Mouse (Mus musculus) liver, embryonic 15.5 days (tissue): Measurements from ENCODE around the gene Zfp184. TPM values are rescaled to one million over a fixed set of nuclear protein-coding genes. Genes with fewer than 3 reads are reported as not detected.

Experiments
- ATAC-seq: fragments of 200-750 bp; cut with Nextera tagmentation; 2 replicates; pipeline ENCODE4 v1.8.0; 2017; ENCODE audit warnings: moderate number of reproducible peaks, mild to moderate bottlenecking, moderate library complexity; ENCODE audit not compliant: insufficient read depth
- H3K27ac ChIP-seq: fragments of 300-500 bp; sonication (generic); replicated peaks from 2 replicates; pipeline ENCODE4 v1.5.1; 2015; ENCODE audit warnings: mild to moderate bottlenecking, inconsistent platforms
- H3K27me3 ChIP-seq: fragments of 300-500 bp; sonication (generic); 2 replicates; pipeline ENCODE4 v1.6.1; 2015; ENCODE audit warnings: mild to moderate bottlenecking, inconsistent platforms
- H3K36me3 ChIP-seq: fragments of 300-500 bp; sonication (generic); replicated peaks from 2 replicates; pipeline ENCODE4 v1.6.1; 2015; ENCODE audit warnings: moderate library complexity, mild to moderate bottlenecking, inconsistent platforms
- H3K4me1 ChIP-seq: fragments of 300-500 bp; sonication (generic); replicated peaks from 2 replicates; pipeline ENCODE4 v1.6.1; 2015; ENCODE audit warnings: inconsistent platforms
- H3K4me2 ChIP-seq: fragments of 300-500 bp; sonication (generic); 2 replicates; pipeline ENCODE4 v1.6.1; 2015; ENCODE audit warnings: moderate library complexity, mild to moderate bottlenecking, inconsistent platforms
- H3K4me3 ChIP-seq: fragments of 300-500 bp; sonication (generic); replicated peaks from 2 replicates; pipeline ENCODE4 v1.5.1; 2015; ENCODE audit warnings: mild to moderate bottlenecking, inconsistent platforms
- H3K9ac ChIP-seq: fragments of 300-500 bp; sonication (generic); 2 replicates; pipeline ENCODE4 v1.6.1; 2015; ENCODE audit warnings: moderate library complexity, mild to moderate bottlenecking, inconsistent platforms
- H3K9me3 ChIP-seq: fragments of 300-500 bp; sonication (generic); replicated peaks from 2 replicates; pipeline ENCODE4 v1.6.1; 2016; ENCODE audit warnings: inconsistent platforms
- WGBS: fragments of 180-500 bp; shearing (Covaris S2); methylation state at CpG from one replicate; pipeline ENCODE4 v1.1.7; 2015; ENCODE audit warnings: mixed read lengths; ENCODE audit not compliant: insufficient replicate concordance; 5-methylcytosine and 5-hydroxymethylcytosine counted together
- polyA plus RNA-seq: library from polyadenylated mRNA; unstranded; fragments of >200 nt; fragmentation: Nextera tagmentation; extraction: Ambion mirVana; gene quantifications from 2 replicates; pipeline ENCODE4 v1.2.1, GENCODE M21; 2015

Zfp184 gene
- polyA plus RNA-seq, 1 experiment from 2014 or later: 0.71 TPM

GRCm38 (mm10) chr13:21993957-21994738, 49.3 kb downstream of the Zfp184 start:
- peaks cover 61% of the 10 kb centered on the region for H3K27me3 ChIP-seq
- H3K4me1 ChIP-seq: peaks cover 19% of the 10 kb centered on the region
- H3K9me3 ChIP-seq: no peaks in the 10 kb centered on the region; the same call in 1 of the 2 replicates
- H3K4me3 ChIP-seq: no peak overlapping the region; the same call in 1 of the 2 replicates
- ATAC-seq: no peak
- H3K9ac ChIP-seq: no peak overlapping the region
- WGBS: under 1% methylated on average over 22 of the region's 22 CpGs
- H3K27ac ChIP-seq: no peak overlapping the region
- H3K36me3 ChIP-seq: no peaks in the 10 kb centered on the region
- H3K4me2 ChIP-seq: peak overlapping the region; percentile 71

- Histone ChIP-seq H3K36me3 (no peaks in the 10 kb centered on the region), H3K4me2 (peak overlapping the region; percentile 71), H3K9ac (no peak overlapping the region), H3K9me3 (no peaks in the 10 kb centered on the region; the same call in 1 of the 2 replicates), H3K4me1 (peaks cover 19% of the 10 kb centered on the region), H3K27ac (no peak overlapping the region), H3K27me3 (peaks cover 69% of the 10 kb centered on the region), H3K4me3 (peak overlapping the region; percentile 52)
- 3% methylated on average over 8 of the region's 8 CpGs for WGBS
- no peak for ATAC-seq
These were observed 50.0 kb downstream of the Zfp184 start for GRCm38 (mm10) chr13:21994896-21995295.

- H3K27me3 ChIP-seq: peaks cover 74% of the 10 kb centered on the region
- peak overlapping the region; percentile 52 for H3K4me3 ChIP-seq
- ATAC-seq: no peak
- peak overlapping the region; percentile 71 for H3K4me2 ChIP-seq
- peaks cover 19% of the 10 kb centered on the region for H3K4me1 ChIP-seq
- H3K9ac ChIP-seq: no peak overlapping the region
- no peaks in the 10 kb centered on the region for H3K36me3 ChIP-seq
- H3K27ac ChIP-seq: no peak overlapping the region
- WGBS: under 1% methylated on average over 21 of the region's 21 CpGs
- H3K9me3 ChIP-seq: no peaks in the 10 kb centered on the region; the same call in 1 of the 2 replicates
These were observed 50.5 kb downstream of the Zfp184 start for GRCm38 (mm10) chr13:21995331-21995914.

GRCm38 (mm10) chr13:21996101-21996839, 51.4 kb downstream of the Zfp184 start:
- peaks cover 82% of the 10 kb centered on the region for H3K27me3 ChIP-seq

GRCm38 (mm10) chr13:21996840-21997185, 51.9 kb downstream of the Zfp184 start:
- Histone ChIP-seq H3K9me3 (no peaks in the 10 kb centered on the region), H3K27me3 (peaks cover 87% of the 10 kb centered on the region), H3K27ac (no peak overlapping the region), H3K4me1 (peaks cover 19% of the 10 kb centered on the region), H3K4me2 (peak overlapping the region; percentile 71), H3K4me3 (peak overlapping the region; percentile 44), H3K9ac (no peak overlapping the region), H3K36me3 (no peaks in the 10 kb centered on the region)
- no peak for ATAC-seq
- WGBS: 1% methylated on average over 13 of the region's 13 CpGs

More at GRCm38 (mm10) chr13:21996101-21996839, 51.4 kb downstream of the Zfp184 start:
- Histone ChIP-seq H3K9me3 (no peaks in the 10 kb centered on the region; the same call in 1 of the 2 replicates), H3K36me3 (no peaks in the 10 kb centered on the region), H3K9ac (no peak overlapping the region), H3K4me2 (peak overlapping the region; percentile 71), H3K27ac (no peak overlapping the region), H3K4me3 (peak overlapping the region; percentile 52), H3K4me1 (peaks cover 19% of the 10 kb centered on the region)
- no peak for ATAC-seq
- 1% methylated on average over 12 of the region's 12 CpGs for WGBS

GRCm38 (mm10) chr13:21997201-21997820, 52.4 kb downstream of the Zfp184 start:
- peak overlapping the region; percentile 71 for H3K4me2 ChIP-seq
- peak overlapping the region; percentile 44 for H3K4me3 ChIP-seq
- H3K9ac ChIP-seq: no peak overlapping the region
- WGBS: 2% methylated on average over 21 of the region's 21 CpGs
- no peaks in the 10 kb centered on the region for H3K9me3 ChIP-seq
- H3K27ac ChIP-seq: no peak overlapping the region
- no peak for ATAC-seq
- H3K36me3 ChIP-seq: no peaks in the 10 kb centered on the region
- peaks cover 92% of the 10 kb centered on the region for H3K27me3 ChIP-seq
- H3K4me1 ChIP-seq: peaks cover 19% of the 10 kb centered on the region

- H3K4me2 ChIP-seq: peak overlapping the region; percentile 71; the same call in 1 of the 2 replicates
- WGBS: 13% methylated on average over 4 of the region's 4 CpGs
- H3K27ac ChIP-seq: no peak overlapping the region
- ATAC-seq: no peak
- no peak overlapping the region for H3K4me3 ChIP-seq
- H3K9me3 ChIP-seq: no peaks in the 10 kb centered on the region
- no peaks in the 10 kb centered on the region for H3K36me3 ChIP-seq
- peaks cover 95% of the 10 kb centered on the region for H3K27me3 ChIP-seq
- H3K9ac ChIP-seq: no peak overlapping the region
- peaks cover 19% of the 10 kb centered on the region for H3K4me1 ChIP-seq
These were observed 52.9 kb downstream of the Zfp184 start for GRCm38 (mm10) chr13:21997821-21998220.

GRCm38 (mm10) chr13:21998412-21998811, 53.5 kb downstream of the Zfp184 start:
- H3K27me3 ChIP-seq: peaks cover 97% of the 10 kb centered on the region
- H3K36me3 ChIP-seq: no peaks in the 10 kb centered on the region
- H3K4me1 ChIP-seq: peaks cover 19% of the 10 kb centered on the region
- no peak for ATAC-seq
- WGBS: 30% methylated on average over 3 of the region's 3 CpGs
- H3K4me3 ChIP-seq: no peak overlapping the region
- H3K27ac ChIP-seq: no peak overlapping the region
- H3K9ac ChIP-seq: no peak overlapping the region
- H3K4me2 ChIP-seq: no peak overlapping the region
- H3K9me3 ChIP-seq: no peaks in the 10 kb centered on the region

- H3K4me2 ChIP-seq: no peak overlapping the region
- H3K36me3 ChIP-seq: no peaks in the 10 kb centered on the region
- H3K9ac ChIP-seq: no peak overlapping the region
- H3K9me3 ChIP-seq: no peaks in the 10 kb centered on the region
- H3K27me3 ChIP-seq: peaks cover 97% of the 10 kb centered on the region
- H3K27ac ChIP-seq: no peak overlapping the region
- ATAC-seq: no peak
- H3K4me3 ChIP-seq: no peak overlapping the region
- 56% methylated on average over 4 of the region's 4 CpGs for whole genome bisulfite sequencing
- peaks cover 19% of the 10 kb centered on the region for H3K4me1 ChIP-seq
These were observed 54.3 kb downstream of the Zfp184 start for GRCm38 (mm10) chr13:21999147-21999546.

- H3K9me3 ChIP-seq: no peaks in the 10 kb centered on the region
- H3K36me3 ChIP-seq: no peaks in the 10 kb centered on the region
- WGBS: 11% methylated on average over 2 of the region's 2 CpGs
- no peak overlapping the region for H3K27ac ChIP-seq
- H3K27me3 ChIP-seq: peaks cover 99% of the 10 kb centered on the region
- ATAC-seq: no peak
- no peak overlapping the region for H3K9ac ChIP-seq
- H3K4me2 ChIP-seq: peak overlapping the region; percentile 20; the same call in 1 of the 2 replicates
- peaks cover 22% of the 10 kb centered on the region for H3K4me1 ChIP-seq
- no peak overlapping the region for H3K4me3 ChIP-seq
These were observed 56.5 kb downstream of the Zfp184 start for GRCm38 (mm10) chr13:22001346-22001745.
